ENCODE assay signal across 8 mouse cellular contexts in genomic region chr4:124985671-124986602, GRCm38 (mm10). TPM values are rescaled to one million over a fixed set of nuclear protein-coding genes. Genes with fewer than 3 reads are reported as not detected.
DNase-seq lines count a peak whose midpoint lies in the region; ATAC-seq and TF ChIP-seq lines count a peak whose summit lies in the region.

TSS of gene Rspo1 (plus strand) at chr4:124986430.

- peaks cover 39% of the 10 kb centered on the region for H3K4me1 ChIP-seq in E14TG2a.4 (replicated peaks; ENCODE audit: low read depth, low read length)
- peaks cover 5% of the 10 kb centered on the region for H3K4me1 ChIP-seq in forebrain, embryonic 14.5 days (ENCODE audit: control insufficient read depth, insufficient read depth, low read length)
- H3K4me1 ChIP-seq in intestine, embryonic 16.5 days (ENCODE audit: control insufficient read depth, insufficient read depth, low read length), result peaks cover 26% of the 10 kb centered on the region
- peaks cover 47% of the 10 kb centered on the region for H3K4me1 ChIP-seq in midbrain, embryonic 12.5 days

- peak; percentile 20; the same call in 1 of the 2 replicates for ATAC-seq in forebrain, embryonic 14.5 days
- ATAC-seq in intestine, embryonic 16.5 days, result peak; percentile 55
- no peak for ATAC-seq in midbrain, embryonic 12.5 days (ENCODE audit: low FRiP score, low read depth)

- 1% methylated on average over 42 of the region's 62 CpGs for WGBS in forebrain, embryonic 14.5 days
- WGBS in intestine, embryonic 16.5 days, result under 1% methylated on average over 39 of the region's 62 CpGs
- 1% methylated on average over 62 of the region's 62 CpGs for WGBS in midbrain, embryonic 12.5 days

- no peaks in the 10 kb centered on the region for H3K9me3 ChIP-seq in E14TG2a.4 (ENCODE audit: low read length)
- no peaks in the 10 kb centered on the region for H3K9me3 ChIP-seq in forebrain, embryonic 14.5 days (replicated peaks; ENCODE audit: control insufficient read depth, low read length)
- no peaks in the 10 kb centered on the region for H3K9me3 ChIP-seq in intestine, embryonic 16.5 days (ENCODE audit: control insufficient read depth, low read length)
- no peaks in the 10 kb centered on the region for H3K9me3 ChIP-seq in midbrain, embryonic 12.5 days

- DNase-seq in adrenal gland, adult 2 months, result peak; percentile 23
- no peak for DNase-seq in adrenal gland, postnatal 4 days (ENCODE audit: low spot score in 2 of 2)
- DNase-seq in forebrain, embryonic 14.5 days (ENCODE audit: low spot score), result no peak
- DNase-seq in cerebellum, adult 18-20 months, result no peak
- no peak for DNase-seq in right cerebral cortex, adult 18-20 months

- no peak for TF ChIP-seq CTCF in E14TG2a.4 (conservative IDR thresholded peaks at IDR 0.05; ENCODE audit: low read length)

- peaks cover 97% of the 10 kb centered on the region for H3K27me3 ChIP-seq in E14TG2a.4 (ENCODE audit: insufficient read depth, low read length)
- peaks cover 63% of the 10 kb centered on the region for H3K27me3 ChIP-seq in forebrain, embryonic 14.5 days (replicated peaks; ENCODE audit: control insufficient read depth, insufficient read depth, low read length)
- H3K27me3 ChIP-seq in intestine, embryonic 16.5 days (replicated peaks; ENCODE audit: control insufficient read depth, insufficient read depth, low read length), result peaks cover 73% of the 10 kb centered on the region
- H3K27me3 ChIP-seq in midbrain, embryonic 12.5 days, result peaks cover 98% of the 10 kb centered on the region

- peak within 1 kb of the TSS; percentile 37 for H3K9ac ChIP-seq in forebrain, embryonic 14.5 days (ENCODE audit: low read length)
- H3K9ac ChIP-seq in intestine, embryonic 16.5 days (ENCODE audit: low read depth, low read length), result peak within 1 kb of the TSS; percentile 54
- peak within 1 kb of the TSS; percentile 44 for H3K9ac ChIP-seq in midbrain, embryonic 12.5 days (replicated peaks)

- peak within 1 kb of the TSS; percentile 51 for H3K4me2 ChIP-seq in forebrain, embryonic 14.5 days (ENCODE audit: low read length)
- peak within 1 kb of the TSS; percentile 70 for H3K4me2 ChIP-seq in intestine, embryonic 16.5 days (ENCODE audit: low read depth, low read length)
- H3K4me2 ChIP-seq in midbrain, embryonic 12.5 days (replicated peaks), result peak within 1 kb of the TSS; percentile 60

- no peak within 1 kb of the TSS for H3K27ac ChIP-seq in forebrain, embryonic 14.5 days (ENCODE audit: low read depth, low read length)
- no peak within 1 kb of the TSS for H3K27ac ChIP-seq in intestine, embryonic 16.5 days (ENCODE audit: low read length)
- H3K27ac ChIP-seq in midbrain, embryonic 12.5 days (replicated peaks), result 0 out of 2 replicates have a peak within 1 kb of the TSS, but pooled peaks have one; percentile 25

- peak within 1 kb of the TSS; percentile 78 for H3K4me3 ChIP-seq in E14TG2a.4 (replicated peaks; ENCODE audit: low read length)
- H3K4me3 ChIP-seq in forebrain, embryonic 14.5 days (ENCODE audit: low read depth, low read length), result peak within 1 kb of the TSS; percentile 30
- peak within 1 kb of the TSS; percentile 51 for H3K4me3 ChIP-seq in intestine, embryonic 16.5 days (ENCODE audit: low read length)
- H3K4me3 ChIP-seq in midbrain, embryonic 12.5 days, result peak within 1 kb of the TSS; percentile 46

- H3K36me3 ChIP-seq in E14TG2a.4 (ENCODE audit: insufficient read depth, low read length), result no peaks in the 10 kb centered on the region
- H3K36me3 ChIP-seq in forebrain, embryonic 14.5 days (ENCODE audit: control insufficient read depth, insufficient read depth, low read length), result no peaks in the 10 kb centered on the region
- no peaks in the 10 kb centered on the region for H3K36me3 ChIP-seq in intestine, embryonic 16.5 days (ENCODE audit: control insufficient read depth, insufficient read depth, low read length)
- no peaks in the 10 kb centered on the region for H3K36me3 ChIP-seq in midbrain, embryonic 12.5 days

RNA-seq across cellular contexts. Expression of gene Rspo1, which starts in this region (rescaled TPM):
- total RNA-seq in adrenal gland, adult 2 months (2021), result 1 to 10 TPM; 5.1 to 7.5 TPM
- 6.8 and 7.1 TPM in 2 replicates for polyA plus RNA-seq in adrenal gland, adult 2 months (2012; rRNA removed)
- 1 to 10 TPM; 6.7 to 9.7 TPM for total RNA-seq in adrenal gland, postnatal 4 days (2021)
- 1.8 and 2.4 TPM in 2 replicates for polyA plus RNA-seq in forebrain, embryonic 14.5 days (2014; fragmentation: Nextera tagmentation; extraction: Ambion mirVana)
- polyA plus RNA-seq in intestine, embryonic 16.5 days (2015; fragmentation: Nextera tagmentation; extraction: Ambion mirVana), result 6.0 and 8.0 TPM in 2 replicates
- polyA plus RNA-seq in midbrain, embryonic 12.5 days (2016; fragmentation: Nextera tagmentation; extraction: Ambion mirVana), result 6.9 and 16.6 TPM in 2 replicates
